Mouse (Mus musculus): ENCODE data around the gene Fzd2. TPM values are rescaled to one million over a fixed set of nuclear protein-coding genes. Genes with fewer than 3 reads are reported as not detected.
A peak's percentile ranks its signal among the peaks of the same experiment; 100 is the strongest.

Fzd2 gene
- total and polyA plus RNA-seq, 3 experiments = not detected

DNA sequence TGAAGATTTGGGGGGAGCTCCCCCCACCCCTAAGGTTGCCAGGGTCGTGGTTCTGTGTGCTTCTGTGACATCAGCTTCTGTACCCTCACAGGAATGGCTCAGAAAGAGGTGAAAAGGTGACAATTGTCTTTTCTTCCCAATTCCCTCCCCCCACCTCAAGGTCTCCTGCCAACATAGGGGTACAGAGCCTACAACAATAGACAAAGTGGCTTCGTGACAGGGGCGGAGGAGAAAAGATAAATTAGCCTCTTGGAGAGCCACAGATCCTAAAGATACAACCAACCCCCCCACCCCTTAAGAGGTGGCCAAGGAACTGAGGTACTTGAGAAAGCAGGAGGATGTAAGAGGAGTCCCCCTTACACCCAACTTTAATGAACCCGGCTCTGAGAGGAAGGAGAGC lies 4.5 kb downstream of the Fzd2 start:
- no peaks in the 10 kb centered on the region for H3K36me3 ChIP-seq (replicated peaks)
- ATAC-seq (ENCODE audit: extremely low read depth, insufficient number of reproducible peaks, low FRiP score, poor library complexity, severe bottlenecking) (no peak), DNase-seq (ENCODE audit: low spot score) (no peak)
- no peak for TF ChIP-seq GATA1 (IDR thresholded peaks at IDR 0.05; ENCODE audit: borderline replicate concordance, low read length)
- no peak for TF ChIP-seq GATA2 (IDR thresholded peaks at IDR 0.05; ENCODE audit: borderline replicate concordance, low read depth, low read length)
- no peak for TF ChIP-seq POLR2AphosphoS5 (IDR thresholded peaks at IDR 0.05; ENCODE audit: insufficient replicate concordance, low read depth, low read length)
- no peak for TF ChIP-seq CTCF (IDR thresholded peaks at IDR 0.05; ENCODE audit: low read depth, low read length)
- TF ChIP-seq TAL1 (conservative IDR thresholded peaks at IDR 0.05; ENCODE audit: low read depth, low read length) = no peak
- H3K4me3 ChIP-seq (ENCODE audit: low read depth, low read length) = no peak overlapping the region
- no peaks in the 10 kb centered on the region; the same call in 1 of the 2 replicates for H3K4me1 ChIP-seq (ENCODE audit: insufficient read depth, low read depth, low read length)
- H3K27me3 ChIP-seq (ENCODE audit: insufficient read depth, low read length) = peaks cover 38% of the 10 kb centered on the region
- H3K9me3 ChIP-seq (replicated peaks) = peaks cover 16% of the 10 kb centered on the region

DNA sequence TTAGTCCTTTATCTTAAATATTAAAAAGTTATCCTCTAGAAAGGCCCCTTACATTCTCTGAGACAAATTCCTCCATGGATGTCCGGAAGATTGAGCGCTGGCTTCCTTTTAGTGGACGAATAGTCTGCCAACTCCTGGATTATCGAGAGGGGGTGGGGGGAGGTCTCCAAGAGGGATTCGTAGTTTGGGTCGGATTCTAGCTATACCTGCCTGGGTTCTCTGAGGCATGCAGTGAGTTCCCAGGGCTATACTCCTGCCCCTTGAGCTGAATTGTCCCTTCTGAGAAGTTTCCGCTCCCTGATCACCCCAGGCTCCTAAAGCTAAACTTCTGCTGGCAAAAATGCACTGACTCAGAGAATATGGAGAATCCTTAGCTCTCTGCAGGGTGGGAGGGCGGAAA lies 5.3 kb downstream of the Fzd2 start:
- H3K9me3 ChIP-seq (replicated peaks) = peaks cover 16% of the 10 kb centered on the region
- TF ChIP-seq GATA1 (IDR thresholded peaks at IDR 0.05; ENCODE audit: borderline replicate concordance, low read length) = no peak
- TF ChIP-seq GATA2 (IDR thresholded peaks at IDR 0.05; ENCODE audit: borderline replicate concordance, low read depth, low read length) = no peak
- TF ChIP-seq CTCF (IDR thresholded peaks at IDR 0.05; ENCODE audit: low read depth, low read length) = no peak
- TF ChIP-seq TAL1 (conservative IDR thresholded peaks at IDR 0.05; ENCODE audit: low read depth, low read length) = no peak
- TF ChIP-seq POLR2AphosphoS5 (IDR thresholded peaks at IDR 0.05; ENCODE audit: insufficient replicate concordance, low read depth, low read length) = no peak
- H3K36me3 ChIP-seq (replicated peaks) = no peaks in the 10 kb centered on the region
- no peak overlapping the region for H3K4me3 ChIP-seq (ENCODE audit: low read depth, low read length)
- DNase-seq (ENCODE audit: low spot score) (no peak), ATAC-seq (ENCODE audit: extremely low read depth, insufficient number of reproducible peaks, low FRiP score, poor library complexity, severe bottlenecking) (no peak)
- H3K4me1 ChIP-seq (ENCODE audit: insufficient read depth, low read depth, low read length) = no peaks in the 10 kb centered on the region; the same call in 1 of the 2 replicates
- peaks cover 34% of the 10 kb centered on the region for H3K27me3 ChIP-seq (ENCODE audit: insufficient read depth, low read length)

DNA sequence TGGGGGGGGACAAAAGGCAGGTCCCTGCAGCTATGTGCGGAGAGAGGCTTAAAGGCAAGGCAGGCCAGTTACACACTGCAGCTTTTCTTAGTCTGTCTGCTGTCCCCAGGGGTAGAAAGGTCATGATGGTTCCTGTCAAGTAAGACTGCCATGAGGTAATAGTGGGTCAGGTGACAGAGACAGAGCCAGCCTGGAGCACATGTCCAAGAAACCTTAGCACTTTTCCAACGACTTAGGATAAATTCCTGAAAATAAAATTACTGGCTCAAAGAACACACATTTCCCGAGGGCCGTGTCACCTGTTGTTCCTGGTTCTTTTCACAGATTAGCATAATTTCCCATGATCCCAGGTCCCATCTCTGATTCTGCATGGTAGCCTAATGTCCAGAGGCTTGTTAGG lies 6.1 kb downstream of the Fzd2 start:
- Histone ChIP-seq H3K9me3 (replicated peaks) (peaks cover 9% of the 10 kb centered on the region), H3K4me1 (ENCODE audit: insufficient read depth, low read depth, low read length) (no peaks in the 10 kb centered on the region; the same call in 1 of the 2 replicates), H3K27me3 (ENCODE audit: insufficient read depth, low read length) (peaks cover 33% of the 10 kb centered on the region), H3K36me3 (replicated peaks) (no peaks in the 10 kb centered on the region), H3K4me3 (ENCODE audit: low read depth, low read length) (no peak overlapping the region)
- no peak for TF ChIP-seq POLR2AphosphoS5 (IDR thresholded peaks at IDR 0.05; ENCODE audit: insufficient replicate concordance, low read depth, low read length)
- no peak for TF ChIP-seq GATA2 (IDR thresholded peaks at IDR 0.05; ENCODE audit: borderline replicate concordance, low read depth, low read length)
- no peak for TF ChIP-seq TAL1 (conservative IDR thresholded peaks at IDR 0.05; ENCODE audit: low read depth, low read length)
- TF ChIP-seq GATA1 (IDR thresholded peaks at IDR 0.05; ENCODE audit: borderline replicate concordance, low read length) = no peak
- TF ChIP-seq CTCF (IDR thresholded peaks at IDR 0.05; ENCODE audit: low read depth, low read length) = no peak
- ATAC-seq (ENCODE audit: extremely low read depth, insufficient number of reproducible peaks, low FRiP score, poor library complexity, severe bottlenecking) (no peak), DNase-seq (ENCODE audit: low spot score) (no peak)

DNA sequence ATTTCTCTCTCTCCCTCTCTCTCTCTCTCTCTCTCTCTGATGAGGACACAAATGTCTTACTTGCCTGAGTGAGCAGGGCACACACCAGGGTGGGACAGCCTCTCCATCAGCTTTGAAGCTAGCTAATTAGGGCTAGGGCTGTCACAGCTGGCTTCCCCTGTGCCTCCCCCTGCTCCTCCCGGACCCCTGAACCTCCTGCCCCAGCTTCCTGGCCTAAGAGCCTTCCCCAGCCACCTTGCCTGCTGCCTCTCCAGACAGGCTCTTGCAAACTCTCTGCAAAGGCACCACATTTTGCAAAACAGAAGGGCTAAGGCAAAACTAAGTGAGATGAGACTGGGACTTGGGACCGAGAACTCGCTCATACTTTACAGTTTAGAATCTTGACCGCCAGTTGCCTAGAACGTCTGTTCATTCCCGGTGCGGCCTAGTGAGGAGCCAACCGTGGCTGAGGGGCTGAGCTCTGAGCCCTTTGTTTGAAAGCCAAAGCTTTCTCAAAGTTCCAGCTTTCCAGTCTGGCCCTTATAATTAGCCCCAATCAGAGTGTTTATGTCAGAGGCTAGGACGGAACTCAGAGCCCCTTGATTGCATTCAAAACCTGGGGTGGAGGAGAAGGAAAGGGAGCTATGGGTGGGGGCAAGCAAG lies 6.6 kb downstream of the Fzd2 start:
- ATAC-seq (ENCODE audit: extremely low read depth, insufficient number of reproducible peaks, low FRiP score, poor library complexity, severe bottlenecking) (no peak), DNase-seq (ENCODE audit: low spot score) (no peak)
- TF ChIP-seq GATA1 (IDR thresholded peaks at IDR 0.05; ENCODE audit: borderline replicate concordance, low read length) (no peak), POLR2AphosphoS5 (IDR thresholded peaks at IDR 0.05; ENCODE audit: insufficient replicate concordance, low read depth, low read length) (no peak), CTCF (IDR thresholded peaks at IDR 0.05; ENCODE audit: low read depth, low read length) (no peak), TAL1 (conservative IDR thresholded peaks at IDR 0.05; ENCODE audit: low read depth, low read length) (no peak), GATA2 (IDR thresholded peaks at IDR 0.05; ENCODE audit: borderline replicate concordance, low read depth, low read length) (no peak)
- H3K27me3 ChIP-seq (ENCODE audit: insufficient read depth, low read length) = peaks cover 31% of the 10 kb centered on the region
- no peaks in the 10 kb centered on the region; the same call in 1 of the 2 replicates for H3K4me1 ChIP-seq (ENCODE audit: insufficient read depth, low read depth, low read length)
- peaks cover 3% of the 10 kb centered on the region for H3K9me3 ChIP-seq (replicated peaks)
- no peaks in the 10 kb centered on the region for H3K36me3 ChIP-seq (replicated peaks)
- no peak overlapping the region for H3K4me3 ChIP-seq (ENCODE audit: low read depth, low read length)

DNA sequence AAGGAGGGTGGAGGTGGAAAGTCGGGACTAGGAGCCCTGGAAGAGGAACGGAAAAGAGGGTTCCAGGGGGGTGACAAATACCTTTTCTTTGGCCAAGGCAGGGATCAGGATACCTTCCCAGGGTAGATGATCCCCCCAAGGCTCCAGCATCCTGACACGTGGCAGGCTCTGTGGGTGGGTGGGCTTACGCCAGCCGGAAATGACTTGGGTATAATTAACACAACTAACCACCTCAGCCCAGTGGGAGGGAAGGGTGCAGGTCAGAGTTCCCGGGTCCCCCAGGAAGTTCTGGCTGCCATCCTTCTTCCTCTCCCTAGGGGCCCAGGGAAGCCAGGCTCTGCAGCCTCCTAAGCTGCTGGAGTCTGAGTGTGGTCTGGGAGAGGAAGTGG lies 7.1 kb downstream of the Fzd2 start:
- H3K36me3 ChIP-seq (replicated peaks) = no peaks in the 10 kb centered on the region
- no peak for ATAC-seq (ENCODE audit: extremely low read depth, insufficient number of reproducible peaks, low FRiP score, poor library complexity, severe bottlenecking)
- H3K4me3 ChIP-seq (ENCODE audit: low read depth, low read length) = no peak overlapping the region
- H3K4me1 ChIP-seq (ENCODE audit: insufficient read depth, low read depth, low read length) = no peaks in the 10 kb centered on the region
- H3K27me3 ChIP-seq (ENCODE audit: insufficient read depth, low read length) = peaks cover 26% of the 10 kb centered on the region
- no peaks in the 10 kb centered on the region for H3K9me3 ChIP-seq (replicated peaks)
- TF ChIP-seq GATA2 (IDR thresholded peaks at IDR 0.05; ENCODE audit: borderline replicate concordance, low read depth, low read length) (no peak), GATA1 (IDR thresholded peaks at IDR 0.05; ENCODE audit: borderline replicate concordance, low read length) (no peak), CTCF (IDR thresholded peaks at IDR 0.05; ENCODE audit: low read depth, low read length) (no peak), TAL1 (conservative IDR thresholded peaks at IDR 0.05; ENCODE audit: low read depth, low read length) (no peak), POLR2AphosphoS5 (IDR thresholded peaks at IDR 0.05; ENCODE audit: insufficient replicate concordance, low read depth, low read length) (no peak)
- DNase-seq (ENCODE audit: low spot score) = no peak

DNA sequence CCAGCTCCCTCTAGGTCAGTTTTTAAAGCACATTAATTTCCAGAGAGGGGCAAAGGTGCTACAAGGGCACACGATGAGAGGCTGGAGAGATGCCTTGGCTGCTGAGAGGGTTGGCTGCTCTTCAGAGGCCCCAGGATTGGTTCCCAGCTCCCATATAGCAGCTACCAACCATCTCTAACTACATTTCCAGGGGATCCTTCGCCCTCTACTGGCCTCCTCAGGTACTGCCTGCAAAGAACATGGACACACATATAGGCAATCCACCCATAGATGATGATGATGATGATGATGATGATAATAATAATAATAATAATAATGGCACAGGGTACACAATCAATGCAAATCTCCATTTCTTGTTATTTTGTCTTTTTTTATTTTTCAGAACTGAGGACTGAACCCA lies 15.3 kb downstream of the Fzd2 start:
- Histone ChIP-seq H3K27me3 (ENCODE audit: insufficient read depth, low read length) (peaks cover 8% of the 10 kb centered on the region), H3K36me3 (replicated peaks) (no peaks in the 10 kb centered on the region), H3K9me3 (replicated peaks) (peaks cover 4% of the 10 kb centered on the region), H3K4me3 (ENCODE audit: low read depth, low read length) (no peak overlapping the region), H3K4me1 (ENCODE audit: insufficient read depth, low read depth, low read length) (no peaks in the 10 kb centered on the region)
- no peak for ATAC-seq (ENCODE audit: extremely low read depth, insufficient number of reproducible peaks, low FRiP score, poor library complexity, severe bottlenecking)
- TF ChIP-seq CTCF (IDR thresholded peaks at IDR 0.05; ENCODE audit: low read depth, low read length) (peak; percentile 50), TAL1 (conservative IDR thresholded peaks at IDR 0.05; ENCODE audit: low read depth, low read length) (no peak), GATA1 (IDR thresholded peaks at IDR 0.05; ENCODE audit: borderline replicate concordance, low read length) (no peak)
- no peak for DNase-seq (ENCODE audit: low spot score)

Data from G1E (cell line).